Mouse (Mus musculus): Measurements from ENCODE around the gene Rnf8. TPM values are rescaled to one million over a fixed set of nuclear protein-coding genes. Genes with fewer than 3 reads are reported as not detected.
A peak's percentile ranks its signal among the peaks of the same experiment; 100 is the strongest.
"Not testable (repeated sequence)": the region's sequence is repeated elsewhere in the genome, so short reads cannot be mapped to it uniquely, and the experiment has no call there.

Gene Rnf8
- polyA plus RNA-seq, 1 experiment from 2014 or later, result 66.0 TPM

GRCm38 (mm10) chr17:29603283-29603682, 11.3 kb upstream of the Rnf8 start:
- DNase-seq (ENCODE audit: low spot score), result peak; percentile 61
- no peaks in the 10 kb centered on the region for H3K4me1 ChIP-seq (ENCODE audit: control insufficient read depth, insufficient read depth, low read length)
- H3K27ac ChIP-seq (replicated peaks; ENCODE audit: low read depth, low read length), result no peak overlapping the region
- ATAC-seq (ENCODE audit: low read depth), result 0 out of 2 replicates have a peak, but pooled peaks have one; percentile 70
- no peak overlapping the region for H3K4me3 ChIP-seq (ENCODE audit: low read depth, low read length)
- no peak overlapping the region for H3K9ac ChIP-seq (ENCODE audit: low read depth, low read length)
- H3K27me3 ChIP-seq (replicated peaks; ENCODE audit: control insufficient read depth, insufficient read depth, low read length), result no peaks in the 10 kb centered on the region
- peaks cover 38% of the 10 kb centered on the region for H3K36me3 ChIP-seq (ENCODE audit: control insufficient read depth, insufficient read depth, low read length)
- H3K4me2 ChIP-seq (ENCODE audit: low read depth, low read length), result no peak overlapping the region
- WGBS, result 23% methylated on average over 6 of the region's 6 CpGs
- H3K9me3 ChIP-seq (ENCODE audit: control insufficient read depth, low read length), result no peaks in the 10 kb centered on the region

- H3K4me2 ChIP-seq (ENCODE audit: low read depth, low read length); H3K4me3 ChIP-seq (ENCODE audit: low read depth, low read length); H3K9ac ChIP-seq (ENCODE audit: low read depth, low read length); H3K36me3 ChIP-seq (ENCODE audit: control insufficient read depth, insufficient read depth, low read length); DNase-seq (ENCODE audit: low spot score); H3K27me3 ChIP-seq (replicated peaks; ENCODE audit: control insufficient read depth, insufficient read depth, low read length); H3K27ac ChIP-seq (replicated peaks; ENCODE audit: low read depth, low read length); ATAC-seq (ENCODE audit: low read depth); H3K9me3 ChIP-seq (ENCODE audit: control insufficient read depth, low read length): not testable (repeated sequence)
- WGBS, result 90% methylated on average over 5 of the region's 5 CpGs
- peaks cover 19% of the 10 kb centered on the region for H3K4me1 ChIP-seq (ENCODE audit: control insufficient read depth, insufficient read depth, low read length)
Observed at GRCm38 (mm10) chr17:29613453-29613852, 1.1 kb upstream of the Rnf8 start.

- Histone ChIP-seq H3K27ac (replicated peaks; ENCODE audit: low read depth, low read length) (peak overlapping the region; percentile 94), H3K4me1 (ENCODE audit: control insufficient read depth, insufficient read depth, low read length) (peaks cover 19% of the 10 kb centered on the region), H3K4me2 (ENCODE audit: low read depth, low read length) (peak overlapping the region; percentile 83), H3K9ac (ENCODE audit: low read depth, low read length) (peak overlapping the region; percentile 98), H3K27me3 (replicated peaks; ENCODE audit: control insufficient read depth, insufficient read depth, low read length) (no peaks in the 10 kb centered on the region), H3K9me3 (ENCODE audit: control insufficient read depth, low read length) (no peaks in the 10 kb centered on the region), H3K36me3 (ENCODE audit: control insufficient read depth, insufficient read depth, low read length) (peaks cover 21% of the 10 kb centered on the region), H3K4me3 (ENCODE audit: low read depth, low read length) (peak overlapping the region; percentile 83)
- ATAC-seq (ENCODE audit: low read depth), result peak; percentile 62
- no peak for DNase-seq (ENCODE audit: low spot score)
- WGBS, result 0% methylated on average over 22 of the region's 43 CpGs
Observed at GRCm38 (mm10) chr17:29615024-29615551, 498 bp downstream of the Rnf8 start.

- WGBS, result 13% methylated on average over 4 of the region's 4 CpGs
- ATAC-seq (ENCODE audit: low read depth), result no peak
- Histone ChIP-seq H3K27ac (replicated peaks; ENCODE audit: low read depth, low read length) (peak overlapping the region; percentile 94), H3K9ac (ENCODE audit: low read depth, low read length) (peak overlapping the region; percentile 98), H3K4me1 (ENCODE audit: control insufficient read depth, insufficient read depth, low read length) (peaks cover 19% of the 10 kb centered on the region), H3K27me3 (replicated peaks; ENCODE audit: control insufficient read depth, insufficient read depth, low read length) (no peaks in the 10 kb centered on the region), H3K9me3 (ENCODE audit: control insufficient read depth, low read length) (no peaks in the 10 kb centered on the region), H3K4me3 (ENCODE audit: low read depth, low read length) (peak overlapping the region; percentile 83), H3K4me2 (ENCODE audit: low read depth, low read length) (peak overlapping the region; percentile 83), H3K36me3 (ENCODE audit: control insufficient read depth, insufficient read depth, low read length) (peaks cover 24% of the 10 kb centered on the region)
- DNase-seq (ENCODE audit: low spot score), result peak; percentile 6
Observed at GRCm38 (mm10) chr17:29615616-29616015, 1.0 kb downstream of the Rnf8 start.

GRCm38 (mm10) chr17:29619231-29619630, 4.6 kb downstream of the Rnf8 start:
- H3K4me1 ChIP-seq (ENCODE audit: control insufficient read depth, insufficient read depth, low read length), result peaks cover 19% of the 10 kb centered on the region
- 80% methylated on average over 3 of the region's 3 CpGs for WGBS
- H3K4me3 ChIP-seq (ENCODE audit: low read depth, low read length), result no peak overlapping the region
- H3K27me3 ChIP-seq (replicated peaks; ENCODE audit: control insufficient read depth, insufficient read depth, low read length), result no peaks in the 10 kb centered on the region
- H3K9ac ChIP-seq (ENCODE audit: low read depth, low read length), result no peak overlapping the region
- no peaks in the 10 kb centered on the region for H3K9me3 ChIP-seq (ENCODE audit: control insufficient read depth, low read length)
- no peak overlapping the region for H3K27ac ChIP-seq (replicated peaks; ENCODE audit: low read depth, low read length)
- no peak overlapping the region for H3K4me2 ChIP-seq (ENCODE audit: low read depth, low read length)
- DNase-seq (ENCODE audit: low spot score) (no peak), ATAC-seq (ENCODE audit: low read depth) (no peak)
- H3K36me3 ChIP-seq (ENCODE audit: control insufficient read depth, insufficient read depth, low read length), result peaks cover 58% of the 10 kb centered on the region

GRCm38 (mm10) chr17:29623488-29623887, 8.9 kb downstream of the Rnf8 start:
- no peak for DNase-seq (ENCODE audit: low spot score)
- H3K4me1 ChIP-seq (ENCODE audit: control insufficient read depth, insufficient read depth, low read length), result no peaks in the 10 kb centered on the region
- H3K27me3 ChIP-seq (replicated peaks; ENCODE audit: control insufficient read depth, insufficient read depth, low read length), result no peaks in the 10 kb centered on the region
- no peak overlapping the region for H3K4me2 ChIP-seq (ENCODE audit: low read depth, low read length)
- no peaks in the 10 kb centered on the region for H3K9me3 ChIP-seq (ENCODE audit: control insufficient read depth, low read length)
- 95% methylated on average over 8 of the region's 8 CpGs for WGBS
- H3K36me3 ChIP-seq (ENCODE audit: control insufficient read depth, insufficient read depth, low read length), result peaks cover 93% of the 10 kb centered on the region
- H3K4me3 ChIP-seq (ENCODE audit: low read depth, low read length), result no peak overlapping the region
- no peak overlapping the region for H3K9ac ChIP-seq (ENCODE audit: low read depth, low read length)
- H3K27ac ChIP-seq (replicated peaks; ENCODE audit: low read depth, low read length), result no peak overlapping the region
- ATAC-seq (ENCODE audit: low read depth), result no peak

GRCm38 (mm10) chr17:29627285-29627684, 12.7 kb downstream of the Rnf8 start:
- Histone ChIP-seq H3K27ac (replicated peaks; ENCODE audit: low read depth, low read length) (no peak overlapping the region), H3K9ac (ENCODE audit: low read depth, low read length) (no peak overlapping the region), H3K36me3 (ENCODE audit: control insufficient read depth, insufficient read depth, low read length) (peaks cover 93% of the 10 kb centered on the region), H3K4me2 (ENCODE audit: low read depth, low read length) (no peak overlapping the region), H3K27me3 (replicated peaks; ENCODE audit: control insufficient read depth, insufficient read depth, low read length) (no peaks in the 10 kb centered on the region), H3K4me1 (ENCODE audit: control insufficient read depth, insufficient read depth, low read length) (no peaks in the 10 kb centered on the region), H3K4me3 (ENCODE audit: low read depth, low read length) (no peak overlapping the region), H3K9me3 (ENCODE audit: control insufficient read depth, low read length) (no peaks in the 10 kb centered on the region)
- no peak for DNase-seq (ENCODE audit: low spot score)
- ATAC-seq (ENCODE audit: low read depth), result no peak
- 91% methylated on average over 7 of the region's 9 CpGs for WGBS

- DNase-seq (ENCODE audit: low spot score) (no peak), ATAC-seq (ENCODE audit: low read depth) (peak; percentile 44; the same call in 1 of the 2 replicates)
- Histone ChIP-seq H3K36me3 (ENCODE audit: control insufficient read depth, insufficient read depth, low read length) (peaks cover 93% of the 10 kb centered on the region), H3K9me3 (ENCODE audit: control insufficient read depth, low read length) (no peaks in the 10 kb centered on the region), H3K4me1 (ENCODE audit: control insufficient read depth, insufficient read depth, low read length) (no peaks in the 10 kb centered on the region), H3K9ac (ENCODE audit: low read depth, low read length) (no peak overlapping the region), H3K4me3 (ENCODE audit: low read depth, low read length) (no peak overlapping the region), H3K4me2 (ENCODE audit: low read depth, low read length) (no peak overlapping the region), H3K27me3 (replicated peaks; ENCODE audit: control insufficient read depth, insufficient read depth, low read length) (no peaks in the 10 kb centered on the region), H3K27ac (replicated peaks; ENCODE audit: low read depth, low read length) (no peak overlapping the region)
- WGBS, result 74% methylated on average over 5 of the region's 5 CpGs
Observed at GRCm38 (mm10) chr17:29628946-29629345, 14.4 kb downstream of the Rnf8 start.

GRCm38 (mm10) chr17:29629620-29630019, 15.0 kb downstream of the Rnf8 start:
- no peak for ATAC-seq (ENCODE audit: low read depth)
- H3K9me3 ChIP-seq (ENCODE audit: control insufficient read depth, low read length), result no peaks in the 10 kb centered on the region
- no peak overlapping the region for H3K9ac ChIP-seq (ENCODE audit: low read depth, low read length)
- H3K27me3 ChIP-seq (replicated peaks; ENCODE audit: control insufficient read depth, insufficient read depth, low read length), result no peaks in the 10 kb centered on the region
- H3K36me3 ChIP-seq (ENCODE audit: control insufficient read depth, insufficient read depth, low read length), result peaks cover 93% of the 10 kb centered on the region
- H3K4me3 ChIP-seq (ENCODE audit: low read depth, low read length), result no peak overlapping the region
- no peak overlapping the region for H3K27ac ChIP-seq (replicated peaks; ENCODE audit: low read depth, low read length)
- no peaks in the 10 kb centered on the region for H3K4me1 ChIP-seq (ENCODE audit: control insufficient read depth, insufficient read depth, low read length)
- DNase-seq (ENCODE audit: low spot score), result no peak
- WGBS, result 76% methylated on average over 5 of the region's 5 CpGs
- no peak overlapping the region for H3K4me2 ChIP-seq (ENCODE audit: low read depth, low read length)

Measured in embryonic facial prominence, embryonic 14.5 days (tissue).